19 mouse cellular contexts compared by ENCODE assay signal in genomic region chr10:17024294-17024665, GRCm38 (mm10).
DNase-seq lines count a peak whose midpoint lies in the region; ATAC-seq and TF ChIP-seq lines count a peak whose summit lies in the region.
"Had no signal": no experiment of that assay in that cellular context is flagged by ENCODE, and none has a peak within 500 bp of the region (broad histone marks: within the 10 kb centered on the region; RNA-seq: fewer than 3 reads in every experiment).

No protein-coding gene starts in this region.

- H3K4me2 ChIP-seq in forebrain, embryonic 12.5 days: 0 out of 2 replicates have a peak overlapping the region, but pooled peaks have one; percentile 17
- no peak overlapping the region for H3K4me2 ChIP-seq in hindbrain, embryonic 13.5 days
- H3K4me2 ChIP-seq in midbrain, embryonic 16.5 days (ENCODE audit: low read length): no peak overlapping the region
- H3K4me2 ChIP-seq: embryonic facial prominence, embryonic 13.5 days; heart, embryonic 13.5 days; limb, embryonic 12.5 days; liver, embryonic 15.5 days had no signal

- no peak; the same call in none of the 2 replicates for ATAC-seq in forebrain, embryonic 12.5 days (ENCODE audit: low FRiP score)
- ATAC-seq in hindbrain, embryonic 13.5 days (ENCODE audit: low FRiP score): peak; percentile 67
- ATAC-seq in midbrain, embryonic 16.5 days: peak; percentile 39; the same call in 1 of the 2 replicates
- ATAC-seq: lung, postnatal 0 days had no signal

- H3K4me1 ChIP-seq in heart, adult 2 months (ENCODE audit: control insufficient read depth, insufficient read depth, low read length): no peaks in the 10 kb centered on the region
- H3K4me1 ChIP-seq in forebrain, embryonic 12.5 days: peaks cover 14% of the 10 kb centered on the region
- peaks cover 19% of the 10 kb centered on the region; the same call in 1 of the 2 replicates for H3K4me1 ChIP-seq in hindbrain, embryonic 13.5 days (replicated peaks)
- peaks cover 2% of the 10 kb centered on the region; the same call in 1 of the 2 replicates for H3K4me1 ChIP-seq in midbrain, embryonic 16.5 days (ENCODE audit: control insufficient read depth, insufficient read depth, low read length)
- H3K4me1 ChIP-seq: heart, embryonic 13.5 days; liver, embryonic 15.5 days had no signal

- H3K79me2 ChIP-seq in heart, adult 2 months (replicated peaks; ENCODE audit: control insufficient read depth, insufficient read depth, low read length): no peaks in the 10 kb centered on the region

- no peak for DNase-seq in heart, adult 2 months
- DNase-seq in heart, postnatal 36 days: no peak
- no peak for DNase-seq in spleen, adult 12 weeks (ENCODE audit: low spot score)
- DNase-seq in right cerebral cortex, postnatal 10 days (ENCODE audit: low spot score in 2 of 2): no peak
- DNase-seq in retina, embryonic 14.5 days (ENCODE audit: low spot score): no peak
- DNase-seq: gastrocnemius, adult 2 months; heart, postnatal 4 days; kidney, adult 2 months; kidney, postnatal 36 days; thymus, adult 18-20 months had no signal

- TF ChIP-seq EP300 in heart, adult 2 months (IDR thresholded peaks at IDR 0.05; ENCODE audit: insufficient read depth, low read depth, low read length): no peak

- no peaks in the 10 kb centered on the region for H3K36me3 ChIP-seq in heart, adult 2 months (ENCODE audit: control insufficient read depth, insufficient read depth, low read length)
- no peaks in the 10 kb centered on the region for H3K36me3 ChIP-seq in forebrain, embryonic 12.5 days (replicated peaks)
- H3K36me3 ChIP-seq in hindbrain, embryonic 13.5 days: no peaks in the 10 kb centered on the region
- no peaks in the 10 kb centered on the region for H3K36me3 ChIP-seq in midbrain, embryonic 16.5 days (ENCODE audit: control insufficient read depth, insufficient read depth, low read length)
- H3K36me3 ChIP-seq: embryonic facial prominence, embryonic 13.5 days; heart, embryonic 13.5 days; limb, embryonic 12.5 days; liver, embryonic 15.5 days had no signal

- H3K27ac ChIP-seq in heart, adult 2 months: 0 out of 2 replicates have a peak overlapping the region, but pooled peaks have one; percentile 23
- H3K27ac ChIP-seq in forebrain, embryonic 12.5 days: peak overlapping the region; percentile 50; the same call in 1 of the 2 replicates
- H3K27ac ChIP-seq in hindbrain, embryonic 13.5 days: peak overlapping the region; percentile 52
- no peak overlapping the region for H3K27ac ChIP-seq in midbrain, embryonic 16.5 days (ENCODE audit: low read length)
- H3K27ac ChIP-seq: embryonic facial prominence, embryonic 13.5 days; gastrocnemius, adult 2 months; heart, embryonic 13.5 days; limb, embryonic 12.5 days; liver, embryonic 15.5 days had no signal

- no peak for TF ChIP-seq CTCF in heart, adult 2 months (IDR thresholded peaks at IDR 0.05)

- WGBS in heart, adult 2 months: 85% methylated on average over 1 of the region's 1 CpGs
- WGBS in forebrain, embryonic 12.5 days: 50% methylated on average over 1 of the region's 1 CpGs
- WGBS in hindbrain, embryonic 13.5 days: 58% methylated on average over 1 of the region's 1 CpGs
- WGBS in midbrain, embryonic 16.5 days: 42% methylated on average over 1 of the region's 1 CpGs

- H3K4me3 ChIP-seq in heart, adult 2 months: no peak overlapping the region
- H3K4me3 ChIP-seq in forebrain, embryonic 12.5 days (replicated peaks): no peak overlapping the region
- H3K4me3 ChIP-seq in hindbrain, embryonic 13.5 days: no peak overlapping the region
- no peak overlapping the region for H3K4me3 ChIP-seq in midbrain, embryonic 16.5 days (ENCODE audit: low read depth, low read length)
- H3K4me3 ChIP-seq: embryonic facial prominence, embryonic 13.5 days; gastrocnemius, adult 2 months; heart, embryonic 13.5 days; limb, embryonic 12.5 days; liver, embryonic 15.5 days; myocyte had no signal

- TF ChIP-seq POLR2A in heart, adult 2 months (IDR thresholded peaks at IDR 0.05; ENCODE audit: insufficient read depth, low read depth, low read length): no peak

- no peaks in the 10 kb centered on the region for H3K27me3 ChIP-seq in heart, adult 2 months (ENCODE audit: control insufficient read depth, insufficient read depth, low read length)
- no peaks in the 10 kb centered on the region for H3K27me3 ChIP-seq in forebrain, embryonic 12.5 days
- H3K27me3 ChIP-seq in hindbrain, embryonic 13.5 days: no peaks in the 10 kb centered on the region
- no peaks in the 10 kb centered on the region for H3K27me3 ChIP-seq in midbrain, embryonic 16.5 days (ENCODE audit: control insufficient read depth, insufficient read depth, low read depth, low read length)
- H3K27me3 ChIP-seq: embryonic facial prominence, embryonic 13.5 days; heart, embryonic 13.5 days; limb, embryonic 12.5 days; liver, embryonic 15.5 days had no signal

- no peaks in the 10 kb centered on the region for H3K9me3 ChIP-seq in forebrain, embryonic 12.5 days
- H3K9me3 ChIP-seq in hindbrain, embryonic 13.5 days: no peaks in the 10 kb centered on the region
- H3K9me3 ChIP-seq in midbrain, embryonic 16.5 days (replicated peaks; ENCODE audit: control insufficient read depth, low read length, poor library complexity, severe bottlenecking): no peaks in the 10 kb centered on the region
- H3K9me3 ChIP-seq: embryonic facial prominence, embryonic 13.5 days; heart, embryonic 13.5 days; limb, embryonic 12.5 days; liver, embryonic 15.5 days had no signal

- no peak overlapping the region for H3K9ac ChIP-seq in heart, adult 2 months (ENCODE audit: low read depth, low read length)
- H3K9ac ChIP-seq in forebrain, embryonic 12.5 days: no peak overlapping the region
- no peak overlapping the region for H3K9ac ChIP-seq in hindbrain, embryonic 13.5 days
- no peak overlapping the region for H3K9ac ChIP-seq in midbrain, embryonic 16.5 days (ENCODE audit: low read depth, low read length)
- H3K9ac ChIP-seq: embryonic facial prominence, embryonic 13.5 days; heart, embryonic 13.5 days; limb, embryonic 12.5 days; liver, embryonic 15.5 days had no signal

- intact Hi-C loops in heart, adult 2 months (cut with DNase I): no loop called here
- intact Hi-C loops in heart, postnatal 36 days (cut with DNase I): no loop called here
